Mouse (Mus musculus) ES-Bruce4 (cell line): ENCODE data around the gene Chst10.

Experiments
- CTCF ChIP-seq: IDR thresholded peaks from one replicate; pipeline ENCODE4 v1.8.1; 2011; ENCODE audit warnings: low read depth, low read length
- EP300 ChIP-seq: IDR thresholded peaks from 2 replicates; pipeline ENCODE4 v1.6.1; 2011; ENCODE audit warnings: low read depth, low read length; ENCODE audit not compliant: insufficient read depth

GRCm38 (mm10) chr1:38903985-38904384 is 6.0 kb upstream of the Chst10 start:
- no peak for TF ChIP-seq CTCF
- peak; percentile 62; the same call in 1 of the 2 replicates for TF ChIP-seq EP300
